Mouse (Mus musculus) CH12.LX (cell line): Measurements from ENCODE around the gene Cnnm3. TPM values are rescaled to one million over a fixed set of nuclear protein-coding genes. Genes with fewer than 3 reads are reported as not detected.

Experiments
- DNase-seq: peaks from one replicate; pipeline ENCODE4 v3.0.0-alpha.2; 2013; ENCODE audit errors: extremely low read depth
- H3K27ac ChIP-seq: 2 replicates; pipeline ENCODE4 v1.5.1; 2012; ENCODE audit warnings: low read depth, mild to moderate bottlenecking, control low read depth, moderate library complexity; ENCODE audit not compliant: insufficient read depth
- H3K27me3 ChIP-seq: replicated peaks from 2 replicates; pipeline ENCODE3; 2012; ENCODE audit warnings: inconsistent platforms
- H3K36me3 ChIP-seq, 2 experiments: replicated peaks in 1 of 2; 2 replicates each; pipeline versions ENCODE3 to v1.6.1; 2012; ENCODE audit warnings: inconsistent platforms in 1 of 2, low read length in 1 of 2, mild to moderate bottlenecking in 1 of 2, mixed read lengths in 1 of 2, moderate library complexity in 1 of 2; ENCODE audit not compliant: control insufficient read depth in 1 of 2, insufficient read depth in 1 of 2
- H3K4me1 ChIP-seq, 2 experiments: 2 replicates each; pipeline ENCODE4 v1.6.1; 2012; ENCODE audit warnings: inconsistent platforms in 1 of 2, moderate library complexity in 1 of 2; ENCODE audit not compliant: insufficient read depth in 2 of 2, control insufficient read depth in 1 of 2
- H3K4me2 ChIP-seq: 2 replicates; pipeline ENCODE4 v1.6.1; 2012; ENCODE audit warnings: low read depth, mild to moderate bottlenecking, control low read depth; ENCODE audit not compliant: poor library complexity, insufficient read depth, severe bottlenecking
- H3K4me3 ChIP-seq, 3 experiments: fragments of 150-350 bp in 1 of 3; sonication (generic) in 1 of 3; replicated peaks in 1 of 3; 2 replicates each; pipeline versions ENCODE3 to v1.5.1; 2011 to 2012; ENCODE audit warnings: low read depth in 2 of 3, low read length in 2 of 3, mild to moderate bottlenecking in 2 of 3, moderate library complexity in 2 of 3, control low read depth in 1 of 3, improper control_type of control experiment in 1 of 3, inconsistent platforms in 1 of 3, mixed read lengths in 1 of 3; ENCODE audit not compliant: poor library complexity in 1 of 3
- H3K79me2 ChIP-seq: replicated peaks from 2 replicates; pipeline ENCODE4 v1.6.1; 2012; ENCODE audit warnings: mild to moderate bottlenecking, moderate library complexity; ENCODE audit not compliant: control insufficient read depth, poor library complexity, insufficient read depth, severe bottlenecking; ENCODE audit errors: extremely low read depth
- H3K9ac ChIP-seq: 2 replicates; pipeline ENCODE4 v1.6.1; 2012; ENCODE audit warnings: low read depth, mild to moderate bottlenecking, control low read depth, moderate library complexity; ENCODE audit not compliant: insufficient read depth
- H3K9me3 ChIP-seq: replicated peaks from 2 replicates; pipeline ENCODE3; 2012; ENCODE audit warnings: low read length, inconsistent platforms, mixed read lengths
- CHD1 ChIP-seq: IDR thresholded peaks from 2 replicates; pipeline ENCODE4 v1.6.1; 2012; ENCODE audit warnings: low read depth, low read length, improper control_type of control experiment, inconsistent platforms
- CHD2 ChIP-seq: IDR thresholded peaks from 2 replicates; pipeline ENCODE4 v1.6.1; 2011; ENCODE audit warnings: low read length, improper control_type of control experiment
- ELF1 ChIP-seq: IDR thresholded peaks from 2 replicates; pipeline ENCODE4 v1.6.1; 2014; ENCODE audit warnings: low read depth, mild to moderate bottlenecking, inconsistent platforms, low read length, improper control_type of control experiment
- HCFC1 ChIP-seq: IDR thresholded peaks from 2 replicates; pipeline ENCODE4 v1.6.1; 2012; ENCODE audit warnings: low read depth, mild to moderate bottlenecking, inconsistent platforms, low read length, improper control_type of control experiment
- IRF4 ChIP-seq: IDR thresholded peaks from 2 replicates; pipeline ENCODE4 v1.6.1; 2014; ENCODE audit warnings: low read depth, mild to moderate bottlenecking, inconsistent platforms, low read length, improper control_type of control experiment
- JUN ChIP-seq: IDR thresholded peaks from 2 replicates; pipeline ENCODE4 v1.6.1; 2011; ENCODE audit warnings: low read depth, mild to moderate bottlenecking, low read length, improper control_type of control experiment, moderate library complexity; ENCODE audit not compliant: insufficient read depth
- KAT2A ChIP-seq: IDR thresholded peaks from 2 replicates; pipeline ENCODE4 v1.6.1; 2012; ENCODE audit warnings: low read length, improper control_type of control experiment, inconsistent platforms; ENCODE audit not compliant: insufficient replicate concordance
- MAZ ChIP-seq: IDR thresholded peaks from 2 replicates; pipeline ENCODE4 v1.6.1; 2012; ENCODE audit warnings: low read depth, mild to moderate bottlenecking, inconsistent platforms, low read length, improper control_type of control experiment, moderate library complexity
- MXI1 ChIP-seq: IDR thresholded peaks from 2 replicates; pipeline ENCODE4 v1.6.1; 2011; ENCODE audit warnings: mild to moderate bottlenecking, low read depth, low read length, improper control_type of control experiment
- NELFE ChIP-seq: IDR thresholded peaks from 2 replicates; pipeline ENCODE4 v1.6.1; 2011; ENCODE audit warnings: low read depth, low read length, improper control_type of control experiment
- POLR2AphosphoS2 ChIP-seq: IDR thresholded peaks from 2 replicates; pipeline ENCODE4 v1.6.1; 2011; ENCODE audit warnings: low read depth, low read length, improper control_type of control experiment
- RAD21 ChIP-seq: IDR thresholded peaks from 2 replicates; pipeline ENCODE4 v1.6.1; 2011; ENCODE audit warnings: low read depth, mild to moderate bottlenecking, low read length, improper control_type of control experiment, moderate library complexity
- RCOR1 ChIP-seq: conservative IDR thresholded peaks from 2 replicates; pipeline ENCODE4 v1.6.1; 2012; ENCODE audit warnings: low read depth, mild to moderate bottlenecking, inconsistent platforms, low read length, improper control_type of control experiment
- SIN3A ChIP-seq: IDR thresholded peaks from 2 replicates; pipeline ENCODE4 v1.6.1; 2012; ENCODE audit warnings: low read length, improper control_type of control experiment, inconsistent platforms
- SMC3 ChIP-seq: IDR thresholded peaks from 2 replicates; pipeline ENCODE4 v1.6.1; 2011; ENCODE audit warnings: low read depth, low read length, improper control_type of control experiment
- TCF12 ChIP-seq: IDR thresholded peaks from 2 replicates; pipeline ENCODE4 v1.6.1; 2014; ENCODE audit warnings: low read depth, mild to moderate bottlenecking, inconsistent platforms, low read length, improper control_type of control experiment
- USF1 ChIP-seq: IDR thresholded peaks from 2 replicates; pipeline ENCODE4 v1.6.1; 2014; ENCODE audit warnings: low read depth, mild to moderate bottlenecking, inconsistent platforms, low read length, improper control_type of control experiment
- ZMIZ1 ChIP-seq: IDR thresholded peaks from 2 replicates; pipeline ENCODE4 v1.6.1; 2012; ENCODE audit warnings: low read depth, mild to moderate bottlenecking, inconsistent platforms, low read length, improper control_type of control experiment
- ZNF384 ChIP-seq: IDR thresholded peaks from 2 replicates; pipeline ENCODE4 v1.6.1; 2012; ENCODE audit warnings: low read depth, low read length, improper control_type of control experiment, inconsistent platforms
- dilution Hi-C: fragments of 300-500 bp; cut with MboI; formaldehyde crosslinking; loops from 2 replicates; pipeline ENCODE4 v1.14.3; 2020; ENCODE audit warnings: low sequenced_read_pairs; ENCODE audit not compliant: extremely low pct_unique_long_range_greater_than_20kb, extremely low pct_ligation_motif_present
- in situ Hi-C: fragments of 300-500 bp; cut with MboI; formaldehyde crosslinking; loops from 3 replicates; pipeline ENCODE4 v1.14.3; 2019; ENCODE audit warnings: low sequenced_read_pairs, low pct_ligation_motif_present, low pct_unique_long_range_greater_than_20kb, mixed read lengths
- polyA plus RNA-seq: library from polyadenylated mRNA; unstranded; fragments of >175 nt; gene quantifications from 2 replicates; pipeline ENCODE4 v1.2.1, GENCODE M21; 2012; ENCODE audit warnings: low read depth; ENCODE audit not compliant: insufficient read length
- total RNA-seq, 2 experiments: library from RNA; depleted of rRNA; stranded (reverse); fragments of 300-350 nt in 1 of 2; fragments of >200 nt in 1 of 2; gene quantifications; 2 replicates each; pipeline ENCODE4 v1.2.3; 2012 to 2014

Gene Cnnm3
- total and polyA plus RNA-seq, 3 experiments: 3.0 to 9.2 (median 8.8) TPM

- no peak for DNase-seq
- no peak overlapping the region for H3K9ac ChIP-seq
- dilution Hi-C loops: no loop called here
These were observed 14.1 kb downstream of the Cnnm3 start for GRCm38 (mm10) chr1:36525774-36526173.

GRCm38 (mm10) chr1:36526903-36527302 is 15.2 kb downstream of the Cnnm3 start:
- in situ Hi-C loops (no loop called here), dilution Hi-C loops (no loop called here)
- H3K36me3 ChIP-seq: peaks cover 53 to 76% of the 10 kb centered on the region in 2 experiments
- no peaks in the 10 kb centered on the region for H3K9me3 ChIP-seq
- H3K27me3 ChIP-seq: no peaks in the 10 kb centered on the region
- H3K4me2 ChIP-seq: no peak overlapping the region
- H3K4me3 ChIP-seq: no peak overlapping the region
- no peaks in the 10 kb centered on the region for H3K79me2 ChIP-seq
- H3K9ac ChIP-seq: no peak overlapping the region
- no peaks in the 10 kb centered on the region for H3K4me1 ChIP-seq
- no peak overlapping the region for H3K27ac ChIP-seq
- no peak for DNase-seq
- no peak for TF ChIP-seq RCOR1
- no peak for TF ChIP-seq RAD21
- no peak for TF ChIP-seq ELF1

More at GRCm38 (mm10) chr1:36525774-36526173, 14.1 kb downstream of the Cnnm3 start:
- H3K4me3 ChIP-seq: no peak overlapping the region
- no peak overlapping the region for H3K27ac ChIP-seq
- H3K36me3 ChIP-seq: peaks cover 51 to 76% of the 10 kb centered on the region in 2 experiments
- no peak for TF ChIP-seq IRF4
- no peak for TF ChIP-seq TCF12
- TF ChIP-seq ZMIZ1: no peak
- no peak for TF ChIP-seq MXI1
- TF ChIP-seq RCOR1: no peak
- TF ChIP-seq JUN: no peak
- no peak for TF ChIP-seq KAT2A
- TF ChIP-seq RAD21: no peak
- TF ChIP-seq NELFE: no peak
- H3K4me2 ChIP-seq: no peak overlapping the region
- H3K4me1 ChIP-seq: no peaks in the 10 kb centered on the region
- H3K79me2 ChIP-seq: no peaks in the 10 kb centered on the region
- H3K27me3 ChIP-seq: no peaks in the 10 kb centered on the region
- in situ Hi-C loops: no loop called here
- no peaks in the 10 kb centered on the region for H3K9me3 ChIP-seq

GRCm38 (mm10) chr1:36528351-36528750 is 16.7 kb downstream of the Cnnm3 start:
- H3K27ac ChIP-seq: no peak overlapping the region
- dilution Hi-C loops: no loop called here
- H3K79me2 ChIP-seq: no peaks in the 10 kb centered on the region
- peaks cover 59 to 76% of the 10 kb centered on the region in 2 experiments for H3K36me3 ChIP-seq
- H3K9me3 ChIP-seq: no peaks in the 10 kb centered on the region
- H3K4me3 ChIP-seq: no peak overlapping the region
- H3K4me2 ChIP-seq: no peak overlapping the region
- in situ Hi-C loops: no loop called here
- no peak overlapping the region for H3K9ac ChIP-seq
- DNase-seq: no peak
- no peaks in the 10 kb centered on the region for H3K27me3 ChIP-seq
- H3K4me1 ChIP-seq: no peaks in the 10 kb centered on the region
- no peak for TF ChIP-seq USF1
- no peak for TF ChIP-seq HCFC1
- TF ChIP-seq MAZ: no peak
- no peak for TF ChIP-seq POLR2AphosphoS2
- no peak for TF ChIP-seq MXI1
- no peak for TF ChIP-seq SMC3
- TF ChIP-seq CHD1: no peak
- TF ChIP-seq SIN3A: no peak
- TF ChIP-seq RCOR1: no peak
- no peak for TF ChIP-seq ZNF384
- TF ChIP-seq CHD2: no peak
- no peak for TF ChIP-seq JUN
- TF ChIP-seq KAT2A: no peak
